In the genomic region with DNA sequence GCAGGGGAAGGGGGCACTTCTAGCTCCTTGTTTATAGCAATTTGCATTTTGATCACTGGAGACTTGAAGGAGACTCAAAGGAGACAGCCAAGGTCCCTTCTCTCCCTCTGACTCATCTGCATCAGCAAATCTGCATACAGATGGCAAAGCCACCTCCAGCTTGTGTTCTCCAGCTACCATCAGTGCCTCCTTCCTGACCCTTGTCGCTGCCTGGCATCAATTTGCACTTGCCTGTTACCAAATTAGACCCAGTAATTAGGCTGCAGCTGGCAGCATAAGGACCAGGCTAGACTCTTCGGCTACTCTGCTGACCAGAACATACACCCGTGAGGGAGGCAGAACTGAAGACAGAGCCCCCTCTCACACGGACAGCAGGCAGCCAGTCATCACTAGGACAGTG, we compare ENCODE assay signal across 14 mouse cellular contexts.
DNase-seq lines count a peak whose midpoint lies in the region; ATAC-seq and TF ChIP-seq lines count a peak whose summit lies in the region.
"Had no signal": no experiment of that assay in that cellular context is flagged by ENCODE, and none has a peak within 500 bp of the region (broad histone marks: within the 10 kb centered on the region; RNA-seq: fewer than 3 reads in every experiment).

No protein-coding gene starts in this region.

- H3K4me1 ChIP-seq in midbrain, embryonic 14.5 days (ENCODE audit: control insufficient read depth, insufficient read depth, low read length) = peaks cover 21% of the 10 kb centered on the region
- peaks cover 14% of the 10 kb centered on the region for H3K4me1 ChIP-seq in midbrain, embryonic 10.5 days
- no peaks in the 10 kb centered on the region for H3K4me1 ChIP-seq in lung, adult 2 months (ENCODE audit: control insufficient read depth, insufficient read depth, low read length)
- H3K4me1 ChIP-seq: heart, embryonic 15.5 days; intestine, embryonic 15.5 days; limb, embryonic 15.5 days; stomach, embryonic 15.5 days had no signal

- no peak for TF ChIP-seq POLR2A in lung, adult 2 months (IDR thresholded peaks at IDR 0.05; ENCODE audit: borderline replicate concordance, extremely low read depth, low read depth, low read length)

- no peak for TF ChIP-seq CTCF in lung, adult 2 months (IDR thresholded peaks at IDR 0.05; ENCODE audit: insufficient read depth, low read length)

- no peak overlapping the region for H3K9ac ChIP-seq in midbrain, embryonic 14.5 days (replicated peaks; ENCODE audit: low read length)
- H3K9ac ChIP-seq: heart, embryonic 15.5 days; intestine, embryonic 15.5 days; limb, embryonic 15.5 days; stomach, embryonic 15.5 days had no signal

- no peak overlapping the region for H3K4me2 ChIP-seq in midbrain, embryonic 14.5 days (ENCODE audit: low read length)
- H3K4me2 ChIP-seq: heart, embryonic 15.5 days; intestine, embryonic 15.5 days; limb, embryonic 15.5 days; stomach, embryonic 15.5 days had no signal

- no peak overlapping the region for H3K4me3 ChIP-seq in midbrain, embryonic 14.5 days (replicated peaks; ENCODE audit: low read depth, low read length)
- H3K4me3 ChIP-seq in midbrain, embryonic 10.5 days = no peak overlapping the region
- H3K4me3 ChIP-seq in lung, adult 2 months (replicated peaks; ENCODE audit: extremely low read depth, low read depth, low read length) = no peak overlapping the region
- H3K4me3 ChIP-seq: heart, embryonic 15.5 days; intestine, embryonic 15.5 days; limb, embryonic 15.5 days; stomach, embryonic 15.5 days had no signal

- DNase-seq in cerebellum, postnatal 10 days = peak; percentile 46 to 50
- no peak for DNase-seq in cerebellum, adult 8-10 months
- no peak for DNase-seq in midbrain, embryonic 14.5 days
- no peak for DNase-seq in midbrain, embryonic 10.5 days (ENCODE audit: low spot score)
- peak; percentile 13 to 43 for DNase-seq in frontal cortex, adult 2 months (ENCODE audit: extremely low spot score in 1 of 2, low spot score in 1 of 2)
- peak; percentile 12 for DNase-seq in right cerebral cortex, postnatal 4 days
- DNase-seq in urinary bladder, adult 2 months (ENCODE audit: low spot score) = no peak
- DNase-seq in lung, adult 2 months = no peak
- DNase-seq: gastrocnemius, postnatal 25 days; lung, postnatal 10 days had no signal

- H3K27me3 ChIP-seq in midbrain, embryonic 14.5 days (ENCODE audit: control insufficient read depth, insufficient read depth, low read length) = no peaks in the 10 kb centered on the region
- no peaks in the 10 kb centered on the region for H3K27me3 ChIP-seq in midbrain, embryonic 10.5 days (ENCODE audit: low read depth, poor library complexity, severe bottlenecking)
- H3K27me3 ChIP-seq: intestine, embryonic 15.5 days; limb, embryonic 15.5 days; stomach, embryonic 15.5 days had no signal

- no peak for ATAC-seq in midbrain, embryonic 14.5 days (ENCODE audit: low FRiP score, low TSS enrichment)
- ATAC-seq: intestine, embryonic 15.5 days had no signal

- WGBS in midbrain, embryonic 14.5 days = 43% methylated on average over 4 of the region's 4 CpGs
- WGBS in midbrain, embryonic 10.5 days = 65% methylated on average over 4 of the region's 4 CpGs
- 34% methylated on average over 4 of the region's 4 CpGs for WGBS in lung, adult 2 months

- peak overlapping the region; percentile 33; the same call in 1 of the 2 replicates for H3K27ac ChIP-seq in midbrain, embryonic 14.5 days (replicated peaks; ENCODE audit: low read depth, low read length)
- H3K27ac ChIP-seq in midbrain, embryonic 10.5 days (replicated peaks) = no peak overlapping the region; the same call in 1 of the 2 replicates
- H3K27ac ChIP-seq: heart, embryonic 15.5 days; intestine, embryonic 15.5 days; limb, embryonic 15.5 days; stomach, embryonic 15.5 days had no signal

- H3K36me3 ChIP-seq in midbrain, embryonic 14.5 days (ENCODE audit: control insufficient read depth, insufficient read depth, low read length) = no peaks in the 10 kb centered on the region
- H3K36me3 ChIP-seq in midbrain, embryonic 10.5 days = no peaks in the 10 kb centered on the region
- H3K36me3 ChIP-seq: heart, embryonic 15.5 days; intestine, embryonic 15.5 days; limb, embryonic 15.5 days; stomach, embryonic 15.5 days had no signal

- no peaks in the 10 kb centered on the region for H3K9me3 ChIP-seq in midbrain, embryonic 14.5 days (ENCODE audit: control insufficient read depth, low read length)
- H3K9me3 ChIP-seq in midbrain, embryonic 10.5 days (replicated peaks) = no peaks in the 10 kb centered on the region
- H3K9me3 ChIP-seq: heart, embryonic 15.5 days; intestine, embryonic 15.5 days; limb, embryonic 15.5 days; stomach, embryonic 15.5 days had no signal

Comparison
In these comparisons a context has a peak if more than half of its experiments do, and no peak if none do; other contexts are left out.
1. DNase-seq: peak in cerebellum, postnatal 10 days (2 of 2), frontal cortex, adult 2 months (2 of 2) and right cerebral cortex, postnatal 4 days (single experiment); none in cerebellum, adult 8-10 months (single experiment), midbrain, embryonic 14.5 days (single experiment), midbrain, embryonic 10.5 days (single experiment), urinary bladder, adult 2 months (single experiment) and lung, adult 2 months (single experiment).